14 mouse cellular contexts compared by ENCODE assay signal in genomic region chr13:23729192-23729525, GRCm38 (mm10). TPM values are rescaled to one million over a fixed set of nuclear protein-coding genes. Genes with fewer than 3 reads are reported as not detected.
DNase-seq lines count a peak whose midpoint lies in the region; ATAC-seq lines count a peak whose summit lies in the region.
"Had no signal": no experiment of that assay in that cellular context is flagged by ENCODE, and none has a peak within 500 bp of the region (broad histone marks: within the 10 kb centered on the region; RNA-seq: fewer than 3 reads in every experiment).

No protein-coding gene starts in this region.

- H3K27ac ChIP-seq in macrophage: peak overlapping the region; percentile 38
- H3K27ac ChIP-seq: heart, embryonic 13.5 days; kidney, embryonic 15.5 days; limb, embryonic 12.5 days had no signal

- ATAC-seq in hematopoietic stem cell, adult 5-6 weeks (replicated peaks in 1 of 2; ENCODE audit: insufficient read depth in 1 of 2, low FRiP score in 2 of 2, low TSS enrichment in 1 of 2, low read depth in 1 of 2, poor library complexity in 2 of 2, severe bottlenecking in 2 of 2): peak; percentile 42 to 70; a peak in 3 of 4 replicates
- ATAC-seq: midbrain, embryonic 16.5 days had no signal

- no peaks in the 10 kb centered on the region for H3K79me2 ChIP-seq in macrophage (ENCODE audit: inconsistent target)

- peak; percentile 2 for DNase-seq in kidney, postnatal 10 days
- no peak for DNase-seq in kidney, postnatal 25 days
- DNase-seq in thymus, postnatal 25 days: peak; percentile 46
- DNase-seq in T-cell, adult 2 months (ENCODE audit: low spot score): no peak
- no peak for DNase-seq in testis, postnatal 10 days (ENCODE audit: low spot score)
- DNase-seq: layer of hippocampus, adult 9-11 months; lung, postnatal 14 days had no signal

- 13% methylated on average over 9 of the region's 9 CpGs for WGBS in macrophage (ENCODE audit: missing documents)

- H3K4me3 ChIP-seq in macrophage (ENCODE audit: inconsistent target): no peak overlapping the region
- H3K4me3 ChIP-seq: heart, embryonic 13.5 days; kidney, embryonic 15.5 days; limb, embryonic 12.5 days had no signal

- H3K36me3 ChIP-seq in macrophage (ENCODE audit: inconsistent target): no peaks in the 10 kb centered on the region
- H3K36me3 ChIP-seq: heart, embryonic 13.5 days; kidney, embryonic 15.5 days; limb, embryonic 12.5 days had no signal

RNA-seq across cellular contexts. Expression of gene Hist1h1c, which starts 9.4 kb away (rescaled TPM):
- total RNA-seq in hematopoietic stem cell, adult 5-6 weeks (2017): 345 and 598 TPM in 2 replicates
- total RNA-seq in macrophage (2018; cell fraction: chromatin; rRNA removed): 100 to 1,000 TPM in 1 of 26 experiments, 10 to 100 TPM in 11, 1 to 10 TPM in 14; 2.2 to 114 (median 8.5) TPM
- 100 to 1,000 TPM in 19 of 26 experiments, 10 to 100 TPM in 7; 65.0 to 223 (median 125) TPM for total RNA-seq in macrophage (2018; cell fraction: cytosol; rRNA removed)
- total RNA-seq in macrophage (2018; cell fraction: nucleus; rRNA removed): 100 to 1,000 TPM in 2 of 26 experiments, 10 to 100 TPM in 24; 15.9 to 230 (median 37.1) TPM
- polyA plus RNA-seq in macrophage (2018): 72.8 to 156 TPM (median 87.8 TPM) in 3 replicates

RNA-seq across cellular contexts. Expression of gene Hist1h3c, which starts 16.2 kb away (rescaled TPM):
- total RNA-seq in hematopoietic stem cell, adult 5-6 weeks (2017): 240 and 585 TPM in 2 replicates
- 10 to 100 TPM in 1 of 26 experiments, 1 to 10 TPM in 6, not detected in 19; 1.6 to 10.1 (median 2.9) TPM for total RNA-seq in macrophage (2018; cell fraction: chromatin; rRNA removed)
- total RNA-seq in macrophage (2018; cell fraction: cytosol; rRNA removed): 10 to 100 TPM in 17 of 26 experiments, 1 to 10 TPM in 9; 3.8 to 42.2 (median 11.9) TPM
- total RNA-seq in macrophage (2018; cell fraction: nucleus; rRNA removed): 10 to 100 TPM in 1 of 26 experiments, 1 to 10 TPM in 18, not detected in 7; 1.0 to 25.5 (median 2.5) TPM
- not detected in 3 replicates for polyA plus RNA-seq in macrophage (2018)
- polyA plus RNA-seq: midbrain, embryonic 16.5 days; neural tube, embryonic 14.5 days had no signal

RNA-seq across cellular contexts. Expression of gene Hist1h2bb, which starts 17.4 kb away (rescaled TPM):
- total RNA-seq in hematopoietic stem cell, adult 5-6 weeks (2017): 2,012 and 2,201 TPM in 2 replicates
- 10 to 100 TPM in 5 of 26 experiments, 1 to 10 TPM in 14, not detected in 7; 3.5 to 24.2 (median 7.1) TPM for total RNA-seq in macrophage (2018; cell fraction: chromatin; rRNA removed)
- 10 to 100 TPM in 24 of 26 experiments, 1 to 10 TPM in 2; 7.7 to 70.0 (median 21.1) TPM for total RNA-seq in macrophage (2018; cell fraction: cytosol; rRNA removed)
- total RNA-seq in macrophage (2018; cell fraction: nucleus; rRNA removed): 10 to 100 TPM in 5 of 26 experiments, 1 to 10 TPM in 17, not detected in 4; 2.2 to 42.4 (median 7.3) TPM
- not detected in 3 replicates for polyA plus RNA-seq in macrophage (2018)
- polyA plus RNA-seq: midbrain, embryonic 16.5 days; neural tube, embryonic 14.5 days had no signal

RNA-seq across cellular contexts. Expression of gene Hfe, which starts 18.5 kb away (rescaled TPM):
- 3.1 TPM in 2 replicates for total RNA-seq in hematopoietic stem cell, adult 5-6 weeks (2017)
- 10 to 100 TPM in 14 of 26 experiments, 1 to 10 TPM in 12; 2.7 to 31.8 (median 15.3) TPM for total RNA-seq in macrophage (2018; cell fraction: chromatin; rRNA removed)
- total RNA-seq in macrophage (2018; cell fraction: cytosol; rRNA removed): 10 to 100 TPM; 25.0 to 63.5 (median 42.9) TPM
- total RNA-seq in macrophage (2018; cell fraction: nucleus; rRNA removed): 10 to 100 TPM; 12.6 to 62.1 (median 39.3) TPM
- 27.7 to 67.4 TPM (median 36.4 TPM) in 3 replicates for polyA plus RNA-seq in macrophage (2018)

RNA-seq across cellular contexts. Expression of gene Hist1h2ab, which starts 21.8 kb away (rescaled TPM):
- total RNA-seq in hematopoietic stem cell, adult 5-6 weeks (2017): 1,198 and 1,437 TPM in 2 replicates
- 10 to 100 TPM in 2 of 26 experiments, 1 to 10 TPM in 9, not detected in 15; 2.9 to 15.3 (median 6.8) TPM for total RNA-seq in macrophage (2018; cell fraction: chromatin; rRNA removed)
- total RNA-seq in macrophage (2018; cell fraction: cytosol; rRNA removed): 10 to 100 TPM in 23 of 26 experiments, 1 to 10 TPM in 3; 6.6 to 66.1 (median 21.8) TPM
- 10 to 100 TPM in 5 of 26 experiments, 1 to 10 TPM in 16, not detected in 5; 3.7 to 37.0 (median 6.6) TPM for total RNA-seq in macrophage (2018; cell fraction: nucleus; rRNA removed)
- polyA plus RNA-seq in macrophage (2018): not detected in 3 replicates

Comparison
In these comparisons a context has a peak if more than half of its experiments do, and no peak if none do; other contexts are left out.
1. DNase-seq: peak in kidney, postnatal 10 days (single experiment) and thymus, postnatal 25 days (single experiment); none in kidney, postnatal 25 days (0 of 2), T-cell, adult 2 months (single experiment) and testis, postnatal 10 days (single experiment).